Mouse (Mus musculus): ENCODE data around the gene Sdk1.

GRCm38 (mm10) chr5:141302287-141302694, 61.0 kb downstream of the Sdk1 start:
- TF ChIP-seq CTCF (IDR thresholded peaks at IDR 0.05; ENCODE audit: low read depth, low read length) (no peak), EP300 (IDR thresholded peaks at IDR 0.05; ENCODE audit: insufficient read depth, low read depth, low read length) (no peak)
